Mouse (Mus musculus) spleen, adult 2 months (tissue): Measurements from ENCODE around the gene Atg4b.

Experiments
- CTCF ChIP-seq: fragments of 200-500 bp; IDR thresholded peaks from 2 replicates; pipeline ENCODE4 v1.5.1; 2011; ENCODE audit warnings: mild to moderate bottlenecking, inconsistent platforms; ENCODE audit not compliant: insufficient read depth, insufficient read length, insufficient replicate concordance; ENCODE audit errors: extremely low read depth
- POLR2A ChIP-seq: fragments of 200-500 bp; IDR thresholded peaks from 2 replicates; pipeline ENCODE4 v1.6.1; 2011; ENCODE audit warnings: low read depth, low read length, inconsistent platforms

DNA sequence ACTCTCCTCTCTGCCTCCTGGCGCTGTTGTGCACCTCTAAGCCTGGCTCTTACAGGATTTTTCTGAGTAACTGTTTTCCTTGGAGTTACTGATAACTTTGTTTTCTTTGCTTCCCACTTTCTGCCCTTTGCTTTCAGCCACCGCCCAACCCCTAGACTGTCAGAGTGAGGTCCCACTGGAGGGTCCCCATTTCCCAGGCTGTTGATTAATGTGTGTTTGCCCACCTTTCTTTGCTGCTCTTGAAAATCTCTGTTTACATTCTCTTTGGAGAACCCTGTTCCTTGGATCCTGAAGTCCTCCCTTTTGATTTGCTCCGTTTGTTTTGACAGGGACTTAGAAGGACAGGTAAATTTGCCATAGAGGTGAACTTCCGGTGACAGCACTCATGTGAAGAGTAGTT is 57.6 kb downstream of the Atg4b start:
- TF ChIP-seq POLR2A (no peak), CTCF (no peak)
